Mouse (Mus musculus): ENCODE data around the gene Ocel1. TPM values are rescaled to one million over a fixed set of nuclear protein-coding genes. Genes with fewer than 3 reads are reported as not detected.

The Ocel1 gene
- total RNA-seq, 2 experiments from 2014 or later = 14.8 to 18.6 TPM

GRCm38 (mm10) chr8:71376423-71377030 lies 5.4 kb downstream of the Ocel1 start:
- DNase-seq (ENCODE audit: low spot score in 2 of 2) = no peak
- intact Hi-C loops (cut with DNase I) = no loop called here

GRCm38 (mm10) chr8:71379008-71379407 lies 7.9 kb downstream of the Ocel1 start:
- intact Hi-C loops (cut with DNase I) = no loop called here
- no peak for DNase-seq (ENCODE audit: low spot score in 2 of 2)

- intact Hi-C loops (cut with DNase I) = loop anchor here (5.0 kb wide), 1 partner anchor 83 kb away; the partner anchor contains the start of genes Abhd8 and Mrpl34
- no peak for DNase-seq (ENCODE audit: low spot score in 2 of 2)
Observed at GRCm38 (mm10) chr8:71379512-71380075, 8.5 kb downstream of the Ocel1 start.

- DNase-seq (ENCODE audit: low spot score in 2 of 2) = no peak
- intact Hi-C loops (cut with DNase I) = loop anchor here (5.0 kb wide), 1 partner anchor 82 kb away; the partner anchor contains the start of genes Abhd8 and Mrpl34
Observed at GRCm38 (mm10) chr8:71380178-71381171, 9.4 kb downstream of the Ocel1 start.

GRCm38 (mm10) chr8:71381421-71381970 lies 10.4 kb downstream of the Ocel1 start, which contains the start of gene Nr2f6:
Nr2f6 (minus strand) TSS chr8:71381960.
- intact Hi-C loops (cut with DNase I) = loop anchor here (5.0 kb wide), 1 partner anchor 81 kb away; the partner anchor contains the start of genes Abhd8 and Mrpl34
- DNase-seq (ENCODE audit: low spot score in 2 of 2) = peak in 1 of 2 experiments; percentile 64

- intact Hi-C loops (cut with DNase I) = loop anchor here (5.0 kb wide), 1 partner anchor 80 kb away; the partner anchor contains the start of genes Abhd8 and Mrpl34
- peak; percentile 71 to 79 for DNase-seq (ENCODE audit: low spot score in 2 of 2)
Observed at GRCm38 (mm10) chr8:71381971-71382961, 11.2 kb downstream of the Ocel1 start.

GRCm38 (mm10) chr8:71383396-71383795 lies 12.3 kb downstream of the Ocel1 start:
- intact Hi-C loops (cut with DNase I) = loop anchor here (5.0 kb wide), 1 partner anchor 79 kb away; the partner anchor contains the start of genes Abhd8 and Mrpl34
- DNase-seq (ENCODE audit: low spot score in 2 of 2) = no peak

- intact Hi-C loops (cut with DNase I) = loop anchor here (5.0 kb wide), 1 partner anchor 78 kb away; the partner anchor contains the start of genes Abhd8 and Mrpl34
- no peak for DNase-seq (ENCODE audit: low spot score in 2 of 2)
Observed at GRCm38 (mm10) chr8:71383860-71384259, 12.8 kb downstream of the Ocel1 start.

- intact Hi-C loops (cut with DNase I) = no loop called here
- no peak for DNase-seq (ENCODE audit: low spot score in 2 of 2)
Observed at GRCm38 (mm10) chr8:71385212-71385835, 14.2 kb downstream of the Ocel1 start.

GRCm38 (mm10) chr8:71388267-71388666 lies 17.2 kb downstream of the Ocel1 start:
- intact Hi-C loops (cut with DNase I) = no loop called here
- DNase-seq (ENCODE audit: low spot score in 2 of 2) = no peak

- no peak for DNase-seq (ENCODE audit: low spot score in 2 of 2)
- intact Hi-C loops (cut with DNase I) = no loop called here
Observed at GRCm38 (mm10) chr8:71391696-71392095, 20.6 kb downstream of the Ocel1 start.

GRCm38 (mm10) chr8:71392391-71392790 lies 21.3 kb downstream of the Ocel1 start:
- DNase-seq (ENCODE audit: low spot score in 2 of 2) = no peak
- intact Hi-C loops (cut with DNase I) = no loop called here

- intact Hi-C loops (cut with DNase I) = no loop called here
- no peak for DNase-seq (ENCODE audit: low spot score in 2 of 2)
Observed at GRCm38 (mm10) chr8:71392871-71393270, 21.8 kb downstream of the Ocel1 start.

- no peak for DNase-seq (ENCODE audit: low spot score in 2 of 2)
- intact Hi-C loops (cut with DNase I) = no loop called here
Observed at GRCm38 (mm10) chr8:71394481-71394880, 23.4 kb downstream of the Ocel1 start.

- intact Hi-C loops (cut with DNase I) = no loop called here
- no peak for DNase-seq (ENCODE audit: low spot score in 2 of 2)
Observed at GRCm38 (mm10) chr8:71395071-71395470, 24.0 kb downstream of the Ocel1 start.

- no peak for DNase-seq (ENCODE audit: low spot score in 2 of 2)
- intact Hi-C loops (cut with DNase I) = loop anchor here (2.0 kb wide), 1 partner anchor 25 kb away; the partner anchor contains the start of gene Ocel1
Observed at GRCm38 (mm10) chr8:71395629-71396028, 24.5 kb downstream of the Ocel1 start, which contains the start of gene Ushbp1. Ushbp1 (minus strand) TSS chr8:71395802.

GRCm38 (mm10) chr8:71396639-71397305 lies 25.7 kb downstream of the Ocel1 start, which contains the start of gene Babam1:
Babam1 (plus strand) TSS chr8:71396861.
- DNase-seq (ENCODE audit: low spot score in 2 of 2) = peak; percentile 93 to 98
- intact Hi-C loops (cut with DNase I) = loop anchor here (2.0 kb wide), 1 partner anchor 26 kb away; the partner anchor contains the start of gene Ocel1

Measured in left cerebral cortex, postnatal 25 days (tissue).